ENCODE assay signal across 8 mouse cellular contexts in genomic region chr13:113321972-113322371, GRCm38 (mm10). TPM values are rescaled to one million over a fixed set of nuclear protein-coding genes. Genes with fewer than 3 reads are reported as not detected.
DNase-seq lines count a peak whose midpoint lies in the region; ATAC-seq and TF ChIP-seq lines count a peak whose summit lies in the region.

No protein-coding gene starts in this region.

- DNase-seq in heart, adult 2 months: no peak
- DNase-seq in heart, embryonic 10.5 days (ENCODE audit: low spot score): no peak
- DNase-seq in ES-E14 (ENCODE audit: low read depth, low spot score): peak; percentile 80
- peak; percentile 55 to 57 for DNase-seq in cerebellum, postnatal 14 days
- DNase-seq in layer of hippocampus, adult 2 months (ENCODE audit: low spot score in 2 of 2): peak; percentile 54
- DNase-seq in naive thymus-derived CD4-positive, alpha-beta T cell, adult 2 months (ENCODE audit: low read depth): peak; percentile 72
- DNase-seq in spleen, adult 12 weeks (ENCODE audit: low spot score): no peak

- WGBS in heart, adult 2 months: 13% methylated on average over 6 of the region's 6 CpGs
- 21% methylated on average over 6 of the region's 6 CpGs for WGBS in heart, embryonic 10.5 days

- TF ChIP-seq EP300 in heart, adult 2 months (IDR thresholded peaks at IDR 0.05; ENCODE audit: insufficient read depth, low read depth, low read length): no peak

- intact Hi-C loops in heart, adult 2 months (cut with DNase I): loop anchor here (5.0 kb wide), 2 partner anchors 295 to 345 kb away; partner anchors contain the start of gene Snx18

- H3K79me2 ChIP-seq in heart, adult 2 months (replicated peaks; ENCODE audit: control insufficient read depth, insufficient read depth, low read length): no peaks in the 10 kb centered on the region

- no peaks in the 10 kb centered on the region for H3K36me3 ChIP-seq in heart, adult 2 months (ENCODE audit: control insufficient read depth, insufficient read depth, low read length)
- peaks cover 4% of the 10 kb centered on the region; the same call in 1 of the 2 replicates for H3K36me3 ChIP-seq in heart, embryonic 10.5 days
- H3K36me3 ChIP-seq in ES-E14 (ENCODE audit: control insufficient read depth, insufficient read depth, low read length, poor library complexity, severe bottlenecking): no peaks in the 10 kb centered on the region

- peak; percentile 45 to 56; a peak in 2 of 4 replicates for ATAC-seq in hematopoietic stem cell, adult 5-6 weeks (replicated peaks in 1 of 2; ENCODE audit: insufficient read depth in 1 of 2, low FRiP score in 2 of 2, low TSS enrichment in 1 of 2, low read depth in 1 of 2, poor library complexity in 2 of 2, severe bottlenecking in 2 of 2)

- TF ChIP-seq CTCF in heart, adult 2 months (IDR thresholded peaks at IDR 0.05): peak; percentile 81
- peak; percentile 86 for TF ChIP-seq CTCF in layer of hippocampus, adult 2 months (conservative IDR thresholded peaks at IDR 0.05)

- H3K4me3 ChIP-seq in heart, adult 2 months: no peak overlapping the region
- H3K4me3 ChIP-seq in heart, embryonic 10.5 days: no peak overlapping the region
- H3K4me3 ChIP-seq in ES-E14 (ENCODE audit: insufficient read depth in 1 of 2, low read depth in 1 of 2, low read length in 2 of 2, poor library complexity in 1 of 2, severe bottlenecking in 1 of 2): no peak overlapping the region
- H3K4me3 ChIP-seq in layer of hippocampus, adult 2 months: no peak overlapping the region

- in situ Hi-C loops in ES-E14 (cut with MboI; ENCODE audit: low sequenced_read_pairs in 2 of 2, unreplicated experiment in 2 of 2): no loop called here

- H3K9ac ChIP-seq in heart, adult 2 months (ENCODE audit: low read depth, low read length): no peak overlapping the region
- H3K9ac ChIP-seq in ES-E14 (ENCODE audit: insufficient read depth, low read depth, low read length, poor library complexity, severe bottlenecking): no peak overlapping the region

- TF ChIP-seq POLR2A in heart, adult 2 months (IDR thresholded peaks at IDR 0.05; ENCODE audit: insufficient read depth, low read depth, low read length): no peak

- no peaks in the 10 kb centered on the region; the same call in 1 of the 2 replicates for H3K4me1 ChIP-seq in heart, adult 2 months (ENCODE audit: control insufficient read depth, insufficient read depth, low read length)
- no peaks in the 10 kb centered on the region for H3K4me1 ChIP-seq in heart, embryonic 10.5 days
- H3K4me1 ChIP-seq in ES-E14 (ENCODE audit: control insufficient read depth in 2 of 2, insufficient read depth in 2 of 2, low read length in 2 of 2, poor library complexity in 1 of 2): no peaks in the 10 kb centered on the region

- H3K27me3 ChIP-seq in heart, adult 2 months (ENCODE audit: control insufficient read depth, insufficient read depth, low read length): no peaks in the 10 kb centered on the region
- no peaks in the 10 kb centered on the region for H3K27me3 ChIP-seq in heart, embryonic 10.5 days (ENCODE audit: insufficient read depth, poor library complexity, severe bottlenecking)

- no peaks in the 10 kb centered on the region for H3K9me3 ChIP-seq in heart, embryonic 10.5 days
- no peaks in the 10 kb centered on the region for H3K9me3 ChIP-seq in ES-E14 (ENCODE audit: control insufficient read depth, insufficient read depth, low read depth, low read length)

- no peak overlapping the region for H3K27ac ChIP-seq in heart, adult 2 months
- H3K27ac ChIP-seq in heart, embryonic 10.5 days: no peak overlapping the region
- no peak overlapping the region for H3K27ac ChIP-seq in ES-E14 (ENCODE audit: insufficient read depth, low read depth, low read length, poor library complexity, severe bottlenecking)
- no peak overlapping the region for H3K27ac ChIP-seq in layer of hippocampus, adult 2 months

TF ChIP-seq in ES-E14, 5 proteins besides CTCF, POLR2A, EP300 and RAD21:
- no peak for TF ChIP-seq HCFC1 (IDR thresholded peaks at IDR 0.05; ENCODE audit: borderline replicate concordance, insufficient read depth, low read length)
- TF ChIP-seq ZC3H11A (IDR thresholded peaks at IDR 0.05; ENCODE audit: borderline replicate concordance, low read depth, low read length): peak; percentile 80
- peak; percentile 30; the same call in 1 of the 2 replicates for TF ChIP-seq MAFK (IDR thresholded peaks at IDR 0.05; ENCODE audit: insufficient read depth, low read depth, low read length)

RNA-seq across cellular contexts. Expression of gene BC067074, which starts 29.0 kb away (rescaled TPM):
- total RNA-seq in heart, adult 2 months (2021): 1 to 10 TPM; 2.0 to 2.3 TPM
- 1.4 and 1.8 TPM in 2 replicates for polyA plus RNA-seq in heart, adult 2 months (2012; rRNA removed)
- 2.8 and 3.4 TPM in 2 replicates for polyA plus RNA-seq in heart, embryonic 10.5 days (2016; fragmentation: Nextera tagmentation; extraction: Ambion mirVana)
- 4.1 and 6.6 TPM in 2 replicates for total RNA-seq in ES-E14 (2012; rRNA removed)
- 0.40 and 0.69 TPM in 2 replicates for total RNA-seq in hematopoietic stem cell, adult 5-6 weeks (2017)
- 1 to 10 TPM in 1 of 2 experiments, under 1 TPM in 1; 0.86 to 1.6 TPM for total RNA-seq in layer of hippocampus, adult 2 months (2021)

Comparison
In these comparisons a context has a peak if more than half of its experiments do, and no peak if none do; other contexts are left out.
1. DNase-seq: peak in ES-E14 (single experiment), cerebellum, postnatal 14 days (2 of 2), layer of hippocampus, adult 2 months (2 of 2) and naive thymus-derived CD4-positive, alpha-beta T cell, adult 2 months (single experiment); none in heart, adult 2 months (0 of 2), heart, embryonic 10.5 days (single experiment) and spleen, adult 12 weeks (single experiment).